Mouse (Mus musculus) heart, adult 2 months (tissue): Measurements from ENCODE around the gene Sptbn1.

Source experiments
- CTCF ChIP-seq: fragments of 200-600 bp; IDR thresholded peaks from 2 replicates; pipeline ENCODE4 v1.8.1; 2022; ENCODE audit warnings: antibody characterized with exemption, mild to moderate bottlenecking, moderate library complexity
- POLR2A ChIP-seq: fragments of 200-500 bp; IDR thresholded peaks from 2 replicates; pipeline ENCODE4 v1.6.1; 2011; ENCODE audit warnings: mild to moderate bottlenecking, low read depth, low read length, control low read depth; ENCODE audit not compliant: insufficient read depth

GRCm38 (mm10) chr11:30268648-30269375 is 837 bp upstream of the Sptbn1 start:
- TF ChIP-seq CTCF (no peak), POLR2A (peak; percentile 3; the same call in 1 of the 2 replicates)
